Mouse (Mus musculus) stomach, postnatal 0 days (tissue): Measurements from ENCODE around the gene Rxfp4. TPM values are rescaled to one million over a fixed set of nuclear protein-coding genes. Genes with fewer than 3 reads are reported as not detected.

Source experiments
- ATAC-seq: fragments of 200-750 bp; cut with Nextera tagmentation; 2 replicates; pipeline ENCODE4 v1.8.0; 2017; ENCODE audit not compliant: low FRiP score, low TSS enrichment
- DNase-seq: peaks from one replicate; pipeline ENCODE4 v3.0.0-alpha.2; 2016; ENCODE audit warnings: low spot score
- H3K27ac ChIP-seq: fragments of 300-500 bp; sonication (generic); replicated peaks from 2 replicates; pipeline ENCODE4 v1.5.1; 2014; ENCODE audit warnings: mild to moderate bottlenecking, control low read depth
- H3K27me3 ChIP-seq: fragments of 300-500 bp; sonication (generic); 2 replicates; pipeline ENCODE4 v1.6.1; 2014; ENCODE audit warnings: low read length; ENCODE audit not compliant: control insufficient read depth, insufficient read depth
- H3K36me3 ChIP-seq: fragments of 300-500 bp; sonication (generic); 2 replicates; pipeline ENCODE4 v1.6.1; 2014; ENCODE audit warnings: low read length, mixed read lengths; ENCODE audit not compliant: control insufficient read depth, insufficient read depth
- H3K4me1 ChIP-seq: fragments of 300-500 bp; sonication (generic); replicated peaks from 2 replicates; pipeline ENCODE4 v1.6.1; 2014; ENCODE audit warnings: antibody characterized with exemption; ENCODE audit not compliant: control insufficient read depth, insufficient read depth
- H3K4me2 ChIP-seq: fragments of 300-500 bp; sonication (generic); replicated peaks from 2 replicates; pipeline ENCODE4 v1.6.1; 2014; ENCODE audit warnings: low read depth, mild to moderate bottlenecking, control low read depth, moderate library complexity
- H3K4me3 ChIP-seq: fragments of 300-500 bp; sonication (generic); 2 replicates; pipeline ENCODE4 v1.5.1; 2014; ENCODE audit warnings: low read depth, low read length, control low read depth
- H3K9ac ChIP-seq: fragments of 300-500 bp; sonication (generic); 2 replicates; pipeline ENCODE4 v1.6.1; 2014; ENCODE audit warnings: mild to moderate bottlenecking, low read length, control low read depth, mixed read lengths
- H3K9me3 ChIP-seq: fragments of 300-500 bp; sonication (generic); 2 replicates; pipeline ENCODE4 v1.6.1; 2016; ENCODE audit warnings: low read length; ENCODE audit not compliant: control insufficient read depth
- CTCF ChIP-seq: IDR thresholded peaks from 2 replicates; pipeline ENCODE4 v1.5.1; 2016; ENCODE audit warnings: antibody characterized with exemption, low read depth, mild to moderate bottlenecking, moderate library complexity
- EP300 ChIP-seq: optimal IDR thresholded peaks from 2 replicates; pipeline ENCODE3; 2016; ENCODE audit warnings: antibody characterized with exemption
- WGBS: fragments of 180-500 bp; shearing (Covaris S2); extraction: QIAGEN DNeasy Blood & Tissue Kit; methylation state at CpG from one replicate; pipeline ENCODE4 v1.1.7; 2014; 5-methylcytosine and 5-hydroxymethylcytosine counted together
- polyA plus RNA-seq: library from polyadenylated mRNA; unstranded; fragments of >200 nt; fragmentation: Nextera tagmentation; extraction: Ambion mirVana; gene quantifications from 2 replicates; pipeline ENCODE4 v1.2.1, GENCODE M21; 2015

The Rxfp4 gene
- polyA plus RNA-seq, 1 experiment from 2014 or later: 0.07 TPM

- H3K27me3 ChIP-seq: no peaks in the 10 kb centered on the region
- no peak overlapping the region for H3K4me2 ChIP-seq
- H3K36me3 ChIP-seq: no peaks in the 10 kb centered on the region
- no peaks in the 10 kb centered on the region for H3K9me3 ChIP-seq
- no peaks in the 10 kb centered on the region for H3K4me1 ChIP-seq
- ATAC-seq: peak; percentile 8; the same call in 1 of the 2 replicates
- TF ChIP-seq EP300 (no peak), CTCF (no peak)
- peak overlapping the region; percentile 78 for H3K27ac ChIP-seq
- WGBS: 72% methylated on average over 2 of the region's 2 CpGs
- H3K4me3 ChIP-seq: no peak overlapping the region
- no peak overlapping the region for H3K9ac ChIP-seq
- DNase-seq: peak; percentile 21
Measured at GRCm38 (mm10) chr3:88683814-88684213, 30.9 kb upstream of the Rxfp4 start.

GRCm38 (mm10) chr3:88677399-88677798 lies 24.5 kb upstream of the Rxfp4 start:
- no peak for TF ChIP-seq EP300
- peak; percentile 92 for TF ChIP-seq CTCF
- H3K4me3 ChIP-seq: peak overlapping the region; percentile 34
- 4% methylated on average over 11 of the region's 11 CpGs for WGBS
- H3K9ac ChIP-seq: peak overlapping the region; percentile 50; the same call in 1 of the 2 replicates
- no peaks in the 10 kb centered on the region for H3K9me3 ChIP-seq
- H3K27ac ChIP-seq: no peak overlapping the region
- peak overlapping the region; percentile 61 for H3K4me2 ChIP-seq
- H3K4me1 ChIP-seq: no peaks in the 10 kb centered on the region
- no peaks in the 10 kb centered on the region for H3K27me3 ChIP-seq
- H3K36me3 ChIP-seq: no peaks in the 10 kb centered on the region
- DNase-seq: peak; percentile 80
- ATAC-seq: peak; percentile 76

- H3K27ac ChIP-seq: no peak overlapping the region
- 74% methylated on average over 4 of the region's 4 CpGs for WGBS
- DNase-seq (no peak), ATAC-seq (no peak)
- no peaks in the 10 kb centered on the region for H3K4me1 ChIP-seq
- H3K4me2 ChIP-seq: no peak overlapping the region
- H3K9ac ChIP-seq: no peak overlapping the region
- TF ChIP-seq CTCF (no peak), EP300 (no peak)
- H3K36me3 ChIP-seq: no peaks in the 10 kb centered on the region
- no peaks in the 10 kb centered on the region for H3K9me3 ChIP-seq
- no peak overlapping the region for H3K4me3 ChIP-seq
- H3K27me3 ChIP-seq: no peaks in the 10 kb centered on the region
Measured at GRCm38 (mm10) chr3:88664095-88664494, 11.2 kb upstream of the Rxfp4 start.

GRCm38 (mm10) chr3:88659798-88660197 lies 6.9 kb upstream of the Rxfp4 start:
- no peaks in the 10 kb centered on the region for H3K9me3 ChIP-seq
- WGBS: 36% methylated on average over 6 of the region's 6 CpGs
- DNase-seq: peak; percentile 14
- H3K36me3 ChIP-seq: no peaks in the 10 kb centered on the region
- no peak overlapping the region for H3K4me3 ChIP-seq
- ATAC-seq: no peak
- H3K27me3 ChIP-seq: no peaks in the 10 kb centered on the region
- no peak for TF ChIP-seq EP300
- H3K4me2 ChIP-seq: no peak overlapping the region
- no peaks in the 10 kb centered on the region for H3K4me1 ChIP-seq
- H3K9ac ChIP-seq: no peak overlapping the region
- no peak overlapping the region for H3K27ac ChIP-seq

- Histone ChIP-seq H3K4me1 (no peaks in the 10 kb centered on the region), H3K4me3 (no peak overlapping the region), H3K9ac (no peak overlapping the region), H3K4me2 (no peak overlapping the region), H3K9me3 (no peaks in the 10 kb centered on the region), H3K36me3 (no peaks in the 10 kb centered on the region), H3K27me3 (no peaks in the 10 kb centered on the region), H3K27ac (no peak overlapping the region)
- DNase-seq (no peak), ATAC-seq (no peak)
- 46% methylated on average over 5 of the region's 5 CpGs for WGBS
- no peak for TF ChIP-seq EP300
- TF ChIP-seq CTCF: no peak
Measured at GRCm38 (mm10) chr3:88658441-88659127, 5.6 kb upstream of the Rxfp4 start.

GRCm38 (mm10) chr3:88655619-88656018 lies 2.7 kb upstream of the Rxfp4 start:
- no peaks in the 10 kb centered on the region for H3K36me3 ChIP-seq
- H3K4me3 ChIP-seq: no peak overlapping the region
- ATAC-seq: no peak
- H3K27ac ChIP-seq: no peak overlapping the region
- H3K4me2 ChIP-seq: no peak overlapping the region
- no peaks in the 10 kb centered on the region for H3K4me1 ChIP-seq
- no peaks in the 10 kb centered on the region for H3K9me3 ChIP-seq
- WGBS: 76% methylated on average over 8 of the region's 8 CpGs
- TF ChIP-seq EP300 (no peak), CTCF (no peak)
- no peaks in the 10 kb centered on the region for H3K27me3 ChIP-seq
- DNase-seq: no peak
- H3K9ac ChIP-seq: no peak overlapping the region
